In the genomic region with DNA sequence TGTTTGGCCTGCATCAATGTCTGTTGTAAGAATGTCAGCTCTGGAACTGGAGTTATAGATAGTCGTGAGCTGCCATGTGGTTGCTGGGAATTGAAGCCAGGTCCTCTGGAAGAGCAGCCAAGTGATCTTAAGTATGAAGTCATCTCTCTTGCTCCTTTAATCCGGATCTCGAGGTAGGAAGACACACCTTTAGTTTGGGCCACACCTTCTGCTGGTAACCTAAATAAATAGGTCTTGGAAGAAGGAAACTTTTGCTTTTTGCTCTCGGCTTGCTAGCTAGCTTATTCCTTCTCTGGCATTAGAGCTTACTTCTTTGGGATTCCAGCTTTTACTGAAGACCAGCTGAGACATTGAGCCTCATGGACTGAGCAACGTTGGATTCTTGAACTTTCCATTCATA, we compare ENCODE assay signal across 8 mouse cellular contexts. TPM values are rescaled to one million over a fixed set of nuclear protein-coding genes. Genes with fewer than 3 reads are reported as not detected.
DNase-seq lines count a peak whose midpoint lies in the region; ATAC-seq lines count a peak whose summit lies in the region.

A gene (plus strand): TSS at position 301 of the 400 bp plus-strand sequence.

- H3K4me3 ChIP-seq in kidney, embryonic 15.5 days (replicated peaks) = no peak within 1 kb of the TSS
- no peak within 1 kb of the TSS for H3K4me3 ChIP-seq in intestine, embryonic 14.5 days (ENCODE audit: low read depth, low read length)
- no peak within 1 kb of the TSS for H3K4me3 ChIP-seq in midbrain, embryonic 14.5 days (replicated peaks; ENCODE audit: low read depth, low read length)

- H3K9me3 ChIP-seq in kidney, embryonic 15.5 days (replicated peaks) = no peaks in the 10 kb centered on the region
- H3K9me3 ChIP-seq in intestine, embryonic 14.5 days (ENCODE audit: control insufficient read depth, low read length) = no peaks in the 10 kb centered on the region
- H3K9me3 ChIP-seq in midbrain, embryonic 14.5 days (ENCODE audit: control insufficient read depth, low read length) = no peaks in the 10 kb centered on the region

- H3K36me3 ChIP-seq in kidney, embryonic 15.5 days = no peaks in the 10 kb centered on the region
- H3K36me3 ChIP-seq in intestine, embryonic 14.5 days (ENCODE audit: control insufficient read depth, insufficient read depth, low read length) = no peaks in the 10 kb centered on the region
- no peaks in the 10 kb centered on the region for H3K36me3 ChIP-seq in midbrain, embryonic 14.5 days (ENCODE audit: control insufficient read depth, insufficient read depth, low read length)

- no peak within 1 kb of the TSS for H3K9ac ChIP-seq in kidney, embryonic 15.5 days
- H3K9ac ChIP-seq in intestine, embryonic 14.5 days (ENCODE audit: low read length) = no peak within 1 kb of the TSS
- no peak within 1 kb of the TSS for H3K9ac ChIP-seq in midbrain, embryonic 14.5 days (replicated peaks; ENCODE audit: low read length)

- no peak within 1 kb of the TSS for H3K4me2 ChIP-seq in kidney, embryonic 15.5 days
- no peak within 1 kb of the TSS for H3K4me2 ChIP-seq in intestine, embryonic 14.5 days (ENCODE audit: low read length)
- no peak within 1 kb of the TSS for H3K4me2 ChIP-seq in midbrain, embryonic 14.5 days (ENCODE audit: low read length)

- no peak for ATAC-seq in kidney, embryonic 15.5 days (replicated peaks; ENCODE audit: low FRiP score)
- no peak for ATAC-seq in intestine, embryonic 14.5 days (replicated peaks; ENCODE audit: low FRiP score, low TSS enrichment, low read depth)
- no peak for ATAC-seq in midbrain, embryonic 14.5 days (ENCODE audit: low FRiP score, low TSS enrichment)

- no peak within 1 kb of the TSS for H3K27ac ChIP-seq in kidney, embryonic 15.5 days
- H3K27ac ChIP-seq in intestine, embryonic 14.5 days (ENCODE audit: low read depth) = no peak within 1 kb of the TSS
- H3K27ac ChIP-seq in midbrain, embryonic 14.5 days (replicated peaks; ENCODE audit: low read depth, low read length) = no peak within 1 kb of the TSS

- no peak for DNase-seq in kidney, postnatal 25 days
- no peak for DNase-seq in adrenal gland, postnatal 25 days
- no peak for DNase-seq in gastrocnemius, postnatal 14 days
- no peak for DNase-seq in intestine, embryonic 14.5 days (ENCODE audit: low spot score)
- no peak for DNase-seq in midbrain, embryonic 14.5 days
- no peak for DNase-seq in adipocyte (ENCODE audit: low spot score)
- no peak for DNase-seq in thymus, postnatal 36 days

- WGBS in kidney, embryonic 15.5 days = 80% methylated on average over 5 of the region's 5 CpGs
- WGBS in intestine, embryonic 14.5 days = 74% methylated on average over 5 of the region's 5 CpGs
- 81% methylated on average over 5 of the region's 5 CpGs for WGBS in midbrain, embryonic 14.5 days

- H3K27me3 ChIP-seq in kidney, embryonic 15.5 days = no peaks in the 10 kb centered on the region
- H3K27me3 ChIP-seq in intestine, embryonic 14.5 days (replicated peaks; ENCODE audit: control insufficient read depth, insufficient read depth, low read length) = no peaks in the 10 kb centered on the region
- H3K27me3 ChIP-seq in midbrain, embryonic 14.5 days (ENCODE audit: control insufficient read depth, insufficient read depth, low read length) = no peaks in the 10 kb centered on the region

- intact Hi-C loops in gastrocnemius, postnatal 14 days (cut with DNase I; ENCODE audit: low total_unique reads) = no loop called here

- peaks cover 5% of the 10 kb centered on the region; the same call in 1 of the 2 replicates for H3K4me1 ChIP-seq in kidney, embryonic 15.5 days
- no peaks in the 10 kb centered on the region for H3K4me1 ChIP-seq in intestine, embryonic 14.5 days (replicated peaks; ENCODE audit: control insufficient read depth, insufficient read depth, low read length)
- peaks cover 4% of the 10 kb centered on the region; the same call in 1 of the 2 replicates for H3K4me1 ChIP-seq in midbrain, embryonic 14.5 days (ENCODE audit: control insufficient read depth, insufficient read depth, low read length)

RNA-seq across cellular contexts. Expression of the gene that starts here (rescaled TPM):
- 30.6 and 31.9 TPM in 2 replicates for polyA plus RNA-seq in kidney, embryonic 15.5 days (2015; fragmentation: Nextera tagmentation; extraction: Ambion mirVana)
- total RNA-seq in adrenal gland, postnatal 25 days (2021) = 63.4 and 65.4 TPM in 2 replicates
- 10 to 100 TPM; 22.9 to 23.4 TPM for total RNA-seq in gastrocnemius, postnatal 14 days (2021)
- 30.2 and 32.6 TPM in 2 replicates for polyA plus RNA-seq in intestine, embryonic 14.5 days (2014; fragmentation: Nextera tagmentation; extraction: Ambion mirVana)
- polyA plus RNA-seq in midbrain, embryonic 14.5 days (2014; fragmentation: Nextera tagmentation; extraction: Ambion mirVana) = 31.6 and 36.8 TPM in 2 replicates
